Mouse (Mus musculus): ENCODE results near the gene Klrb1f.
"Not testable (repeated sequence)": the region's sequence is repeated elsewhere in the genome, so short reads cannot be mapped to it uniquely, and the experiment has no call there.

The Klrb1f gene

DNA sequence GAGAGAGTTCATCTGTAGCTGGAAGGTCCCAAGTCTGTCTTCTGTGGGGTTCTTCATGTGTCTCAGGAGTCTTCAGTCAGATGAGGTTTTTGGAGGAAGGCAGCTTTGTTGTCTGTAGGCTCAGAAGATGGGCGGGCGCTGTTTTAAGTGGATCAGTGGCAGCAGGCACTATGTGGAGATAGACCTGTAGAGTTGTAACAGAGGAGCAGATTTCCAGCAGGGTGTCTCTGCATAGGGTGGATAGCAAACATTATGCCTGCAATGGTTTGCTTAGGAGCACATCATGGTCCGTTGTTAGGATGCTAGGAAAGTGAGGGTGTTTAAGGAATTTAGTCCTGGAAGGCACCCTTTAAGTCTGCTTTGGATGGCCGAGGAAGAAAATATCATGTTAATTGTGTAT, 2.7 kb downstream of the Klrb1f start:
- no peak for DNase-seq (ENCODE audit: extremely low spot score, low read depth, low spot score)

DNA sequence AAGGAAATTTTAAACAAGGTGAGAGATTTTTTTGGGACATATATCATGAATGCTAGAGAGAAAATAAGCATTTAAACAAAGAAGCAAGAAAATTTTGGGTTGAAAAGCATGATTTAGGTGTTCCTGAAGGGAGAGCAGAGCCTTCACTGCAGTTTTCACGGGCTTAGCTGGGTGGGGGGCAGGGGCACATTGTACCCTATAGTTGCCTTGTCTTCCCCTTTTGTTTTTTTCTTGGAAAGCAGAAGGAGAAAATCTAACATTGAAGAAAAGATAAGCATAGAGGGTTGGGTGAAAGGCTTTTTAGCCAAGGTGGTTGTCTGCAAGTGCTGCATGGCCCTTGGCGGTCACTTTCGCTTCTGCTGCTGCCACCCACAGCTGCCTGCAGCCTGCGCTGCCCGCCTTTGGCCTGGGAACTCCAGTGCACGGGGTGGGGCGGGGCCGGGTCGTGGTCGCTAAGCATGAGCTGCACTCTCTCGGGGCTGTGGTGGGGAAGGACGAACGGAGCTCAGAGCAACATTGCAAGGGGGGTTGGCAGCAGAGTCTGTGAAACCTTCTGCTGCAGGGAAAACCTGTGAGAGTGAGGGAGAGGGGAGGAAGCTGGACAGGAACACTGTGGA, 3.3 kb downstream of the Klrb1f start:
- no peak for DNase-seq (ENCODE audit: extremely low spot score, low read depth, low spot score)

- DNase-seq (ENCODE audit: extremely low spot score, low read depth, low spot score) = no peak
These were observed 4.0 kb downstream of the Klrb1f start for GRCm38 (mm10) chr6:129049596-129050251.

DNA sequence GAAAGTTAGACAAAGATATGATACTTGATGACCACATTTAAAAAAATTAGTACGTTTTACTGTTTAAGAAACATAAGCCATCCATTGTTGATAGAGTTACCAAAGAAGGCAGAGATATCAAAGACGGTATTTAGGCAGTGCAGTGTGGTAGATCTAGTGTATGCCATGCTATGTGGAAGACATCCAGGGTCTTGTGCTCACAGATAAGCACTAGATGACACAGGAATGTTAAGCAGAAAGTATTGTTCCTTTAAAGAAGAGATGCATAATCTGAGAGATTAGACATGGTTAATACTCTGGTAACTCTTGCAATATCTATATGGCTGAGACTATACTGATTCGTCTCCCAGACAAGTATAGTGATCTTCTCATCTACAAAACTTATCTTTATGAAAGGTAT, 5.4 kb downstream of the Klrb1f start:
- no peak for DNase-seq (ENCODE audit: extremely low spot score, low read depth, low spot score)

- DNase-seq (ENCODE audit: extremely low spot score, low read depth, low spot score) = no peak
These were observed 6.0 kb downstream of the Klrb1f start for GRCm38 (mm10) chr6:129051731-129052130.

- no peak for DNase-seq (ENCODE audit: extremely low spot score, low read depth, low spot score)
These were observed 10.5 kb downstream of the Klrb1f start for GRCm38 (mm10) chr6:129056237-129056636.

DNA sequence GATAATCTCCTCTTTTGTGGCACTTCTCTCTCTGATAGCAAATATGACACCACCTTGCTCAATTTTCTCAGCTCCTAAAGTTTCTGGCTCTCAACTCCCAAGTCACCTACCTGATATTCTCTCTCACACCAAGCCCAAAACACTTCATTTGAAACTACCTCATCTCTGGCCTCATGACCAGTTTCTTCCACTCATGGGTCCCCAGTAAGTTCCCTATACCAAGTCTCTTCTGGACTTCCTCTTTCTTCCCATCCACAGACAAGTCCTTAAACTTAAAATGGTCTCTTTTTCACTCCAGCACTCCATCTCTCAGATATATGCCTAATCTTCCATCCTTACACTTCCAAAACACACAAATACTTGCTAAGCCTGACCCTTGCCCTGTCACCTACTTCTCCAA, 12.3 kb downstream of the Klrb1f start:
- DNase-seq (ENCODE audit: extremely low spot score, low read depth, low spot score) = no peak

GRCm38 (mm10) chr6:129065407-129065806, 19.7 kb downstream of the Klrb1f start:
- no peak for DNase-seq (ENCODE audit: extremely low spot score, low read depth, low spot score)

- DNase-seq (ENCODE audit: extremely low spot score, low read depth, low spot score) = no peak
These were observed 20.2 kb downstream of the Klrb1f start for GRCm38 (mm10) chr6:129065857-129066256.

DNA sequence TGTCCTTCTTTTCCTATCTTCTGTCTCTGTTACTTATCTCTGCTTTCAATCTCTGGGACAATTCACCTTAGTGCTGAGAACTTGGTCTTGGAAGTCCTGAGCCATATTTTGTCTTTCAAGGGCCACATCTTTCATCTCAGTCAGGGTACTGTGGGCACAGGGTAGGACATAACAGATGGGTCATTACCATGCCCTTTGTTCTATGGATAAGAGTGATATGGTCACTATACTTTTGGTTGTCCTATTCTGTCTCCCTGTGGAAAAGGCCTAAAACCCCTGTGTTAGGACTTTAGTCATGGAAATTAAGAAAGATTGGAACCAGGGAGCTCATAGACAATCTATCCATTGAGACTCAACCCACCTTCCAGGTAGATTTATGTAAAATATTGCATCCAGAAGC, 20.8 kb downstream of the Klrb1f start:
- no peak for DNase-seq (ENCODE audit: extremely low spot score, low read depth, low spot score)

- DNase-seq (ENCODE audit: extremely low spot score, low read depth, low spot score) = no peak
These were observed 21.3 kb downstream of the Klrb1f start for GRCm38 (mm10) chr6:129066986-129067385.

- no peak for DNase-seq (ENCODE audit: extremely low spot score, low read depth, low spot score)
These were observed 39.4 kb downstream of the Klrb1f start for GRCm38 (mm10) chr6:129085098-129085497.

- DNase-seq (ENCODE audit: extremely low spot score, low read depth, low spot score) = not testable (repeated sequence)
These were observed 40.3 kb downstream of the Klrb1f start for GRCm38 (mm10) chr6:129086031-129086430.

DNA sequence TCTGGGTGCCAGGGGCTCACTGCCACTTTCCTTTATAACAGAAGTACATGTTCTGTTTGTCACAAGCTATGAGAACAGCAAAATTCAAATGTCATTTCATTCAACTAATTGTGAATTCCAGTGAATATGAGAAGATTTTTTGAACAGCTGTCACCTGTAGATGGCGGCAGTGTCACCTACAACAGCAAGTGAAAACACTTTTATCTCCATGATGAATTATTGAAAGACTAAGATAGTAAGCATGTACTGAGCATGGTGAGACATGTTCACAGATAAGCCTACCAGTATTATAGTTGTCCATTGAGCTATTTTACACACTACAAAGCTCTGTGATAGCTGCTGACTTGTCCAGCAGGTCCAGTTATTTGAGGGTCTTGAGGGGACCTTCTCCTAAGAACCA, 42.5 kb downstream of the Klrb1f start:
- no peak for DNase-seq (ENCODE audit: extremely low spot score, low read depth, low spot score)

GRCm38 (mm10) chr6:129088596-129088995, 42.9 kb downstream of the Klrb1f start:
- DNase-seq (ENCODE audit: extremely low spot score, low read depth, low spot score) = not testable (repeated sequence)

DNA sequence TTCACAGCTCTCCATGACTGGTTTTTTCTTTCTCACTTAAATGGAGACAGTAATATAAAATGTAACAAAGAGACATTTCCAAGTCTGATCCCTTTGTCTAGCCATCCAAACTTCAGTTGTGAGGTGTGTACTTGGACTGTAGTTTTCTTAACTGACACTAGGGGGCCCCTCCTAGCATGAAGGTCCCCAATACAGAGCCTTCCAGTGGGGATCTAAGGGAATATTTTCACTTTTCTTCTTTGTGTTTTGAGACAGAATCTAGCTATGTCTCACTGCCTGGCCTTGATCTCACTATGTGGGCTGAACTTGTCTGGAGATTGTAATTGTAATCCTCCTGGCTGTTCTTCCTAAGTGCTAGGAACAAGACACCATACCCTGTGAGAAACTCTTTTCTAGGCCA, 49.5 kb downstream of the Klrb1f start:
- no peak for DNase-seq (ENCODE audit: extremely low spot score, low read depth, low spot score)

- DNase-seq (ENCODE audit: extremely low spot score, low read depth, low spot score) = no peak
These were observed 52.2 kb downstream of the Klrb1f start for GRCm38 (mm10) chr6:129097929-129098328.

DNA sequence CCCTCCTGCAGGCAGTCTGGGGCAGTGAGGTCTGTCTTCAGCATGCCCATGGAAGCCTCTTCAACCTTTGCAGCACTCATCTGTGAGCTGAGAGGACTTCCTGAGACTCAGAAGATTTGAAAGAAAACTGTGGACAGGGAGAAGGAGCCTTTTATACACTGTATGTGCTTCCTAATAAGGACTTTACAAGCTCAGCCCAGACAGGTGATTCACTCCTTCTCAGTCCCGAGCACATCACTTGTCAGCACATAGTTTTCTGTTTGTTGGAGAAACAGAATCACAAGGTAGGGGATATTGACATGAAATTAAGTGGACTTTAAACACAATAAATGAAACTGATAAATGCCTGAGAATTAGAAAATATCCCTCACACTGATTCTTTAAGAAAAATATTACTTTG, 55.1 kb downstream of the Klrb1f start, which contains the start of gene Clec2e:
Gene Clec2e (minus strand): TSS at position 120 of the 400 bp plus-strand sequence.
- not testable (repeated sequence) for DNase-seq (ENCODE audit: extremely low spot score, low read depth, low spot score)

DNA sequence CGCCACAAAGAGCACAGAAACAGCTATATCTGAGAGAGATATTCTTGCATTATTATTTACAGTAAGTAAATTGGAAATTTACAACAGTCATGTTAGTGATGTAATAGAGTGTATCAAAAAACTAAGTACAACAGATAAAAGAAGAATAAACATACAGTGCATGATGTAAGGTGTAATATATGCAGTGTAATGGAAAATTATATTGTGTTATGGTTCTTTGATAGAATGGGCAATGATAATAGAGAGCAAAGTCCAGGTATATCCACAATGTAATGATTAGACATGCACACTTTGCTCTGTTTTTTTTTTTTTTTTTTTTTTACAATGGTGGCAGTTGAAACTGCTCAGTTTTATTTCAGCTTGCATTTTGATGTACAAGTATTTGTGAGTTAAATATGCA, 55.9 kb downstream of the Klrb1f start:
- DNase-seq (ENCODE audit: extremely low spot score, low read depth, low spot score) = no peak

- DNase-seq (ENCODE audit: extremely low spot score, low read depth, low spot score) = no peak
These were observed 57.3 kb downstream of the Klrb1f start for GRCm38 (mm10) chr6:129102858-129103555.

All from hindlimb bud, embryonic 11.5 days (tissue).